Mouse (Mus musculus): Measurements from ENCODE around the gene Thtpa.

Gene Thtpa

GRCm38 (mm10) chr14:55077481-55078365, 16.9 kb upstream of the Thtpa start:
- no peak for DNase-seq (ENCODE audit: low spot score in 2 of 2)

GRCm38 (mm10) chr14:55078366-55078989, 16.1 kb upstream of the Thtpa start:
- DNase-seq (ENCODE audit: low spot score in 2 of 2): no peak

GRCm38 (mm10) chr14:55079214-55079970, 15.2 kb upstream of the Thtpa start:
- DNase-seq (ENCODE audit: low spot score in 2 of 2): peak in 1 of 2 experiments; percentile 63

- DNase-seq (ENCODE audit: low spot score in 2 of 2): no peak
These were observed 13.5 kb upstream of the Thtpa start for GRCm38 (mm10) chr14:55081105-55081504.

GRCm38 (mm10) chr14:55083481-55083880, 11.1 kb upstream of the Thtpa start:
- DNase-seq (ENCODE audit: low spot score in 2 of 2): no peak

GRCm38 (mm10) chr14:55085324-55086008, 9.1 kb upstream of the Thtpa start:
- DNase-seq (ENCODE audit: low spot score in 2 of 2): no peak

GRCm38 (mm10) chr14:55086009-55086514, 8.5 kb upstream of the Thtpa start:
- no peak for DNase-seq (ENCODE audit: low spot score in 2 of 2)

GRCm38 (mm10) chr14:55089199-55089947, 5.2 kb upstream of the Thtpa start:
- no peak for DNase-seq (ENCODE audit: low spot score in 2 of 2)

GRCm38 (mm10) chr14:55091209-55091865, 3.2 kb upstream of the Thtpa start:
- no peak for DNase-seq (ENCODE audit: low spot score in 2 of 2)

GRCm38 (mm10) chr14:55092011-55092577, 2.5 kb upstream of the Thtpa start, which contains the start of gene Zfhx2:
Gene Zfhx2, minus strand, starts transcription at chr14:55092324.
- peak; percentile 91 for DNase-seq (ENCODE audit: low spot score in 2 of 2)

- no peak for DNase-seq (ENCODE audit: low spot score in 2 of 2)
These were observed 657 bp upstream of the Thtpa start for GRCm38 (mm10) chr14:55093927-55094326.

GRCm38 (mm10) chr14:55095263-55095662, 679 bp downstream of the Thtpa start:
- no peak for DNase-seq (ENCODE audit: low spot score in 2 of 2)

GRCm38 (mm10) chr14:55095671-55096070, 1.1 kb downstream of the Thtpa start:
- no peak for DNase-seq (ENCODE audit: low spot score in 2 of 2)

- no peak for DNase-seq (ENCODE audit: low spot score in 2 of 2)
These were observed 2.0 kb downstream of the Thtpa start for GRCm38 (mm10) chr14:55096573-55097087.

- no peak for DNase-seq (ENCODE audit: low spot score in 2 of 2)
These were observed 3.1 kb downstream of the Thtpa start for GRCm38 (mm10) chr14:55097646-55098045.

- DNase-seq (ENCODE audit: low spot score in 2 of 2): no peak
These were observed 3.5 kb downstream of the Thtpa start for GRCm38 (mm10) chr14:55098067-55098466.

- DNase-seq (ENCODE audit: low spot score in 2 of 2): no peak
These were observed 7.0 kb downstream of the Thtpa start for GRCm38 (mm10) chr14:55101592-55101991.

- DNase-seq (ENCODE audit: low spot score in 2 of 2): no peak
These were observed 7.7 kb downstream of the Thtpa start for GRCm38 (mm10) chr14:55102253-55102785.

- DNase-seq (ENCODE audit: low spot score in 2 of 2): no peak
These were observed 9.8 kb downstream of the Thtpa start for GRCm38 (mm10) chr14:55104365-55104764.

Measured in frontal cortex, postnatal 14 days (tissue).